Mouse (Mus musculus) midbrain, embryonic 15.5 days (tissue): ENCODE results near the gene Metap2. TPM values are rescaled to one million over a fixed set of nuclear protein-coding genes. Genes with fewer than 3 reads are reported as not detected.

Experiments
- ATAC-seq: fragments of 200-750 bp; cut with Nextera tagmentation; replicated peaks from 2 replicates; pipeline ENCODE4 v1.8.0; 2017; ENCODE audit warnings: moderate TSS enrichment
- H3K27ac ChIP-seq: fragments of 300-500 bp; sonication (generic); 2 replicates; pipeline ENCODE4 v1.5.1; 2015; ENCODE audit warnings: mild to moderate bottlenecking, inconsistent platforms
- H3K27me3 ChIP-seq: fragments of 300-500 bp; sonication (generic); replicated peaks from 2 replicates; pipeline ENCODE4 v1.6.1; 2015; ENCODE audit warnings: inconsistent platforms
- H3K36me3 ChIP-seq: fragments of 300-500 bp; sonication (generic); replicated peaks from 2 replicates; pipeline ENCODE4 v1.6.1; 2015; ENCODE audit warnings: inconsistent platforms
- H3K4me1 ChIP-seq: fragments of 300-500 bp; sonication (generic); 2 replicates; pipeline ENCODE4 v1.6.1; 2015; ENCODE audit warnings: inconsistent platforms
- H3K4me2 ChIP-seq: fragments of 300-500 bp; sonication (generic); 2 replicates; pipeline ENCODE4 v1.6.1; 2015; ENCODE audit warnings: inconsistent platforms, mild to moderate bottlenecking, moderate library complexity
- H3K4me3 ChIP-seq: fragments of 300-500 bp; sonication (generic); 2 replicates; pipeline ENCODE4 v1.5.1; 2015; ENCODE audit warnings: mild to moderate bottlenecking, inconsistent platforms
- H3K9ac ChIP-seq: fragments of 300-500 bp; sonication (generic); 2 replicates; pipeline ENCODE4 v1.6.1; 2015; ENCODE audit warnings: mild to moderate bottlenecking, inconsistent platforms
- H3K9me3 ChIP-seq: fragments of 300-500 bp; sonication (generic); 2 replicates; pipeline ENCODE4 v1.6.1; 2016; ENCODE audit warnings: inconsistent platforms
- WGBS: fragments of 180-500 bp; shearing (Covaris S2); methylation state at CpG from one replicate; pipeline ENCODE4 v1.1.7; 2015; ENCODE audit warnings: mixed read lengths; 5-methylcytosine and 5-hydroxymethylcytosine counted together
- polyA plus RNA-seq: library from polyadenylated mRNA; unstranded; fragments of >200 nt; fragmentation: Nextera tagmentation; extraction: Ambion mirVana; gene quantifications from 2 replicates; pipeline ENCODE4 v1.2.1, GENCODE M21; 2015

Metap2 gene
- polyA plus RNA-seq, result 140 and 157 TPM in 2 replicates

DNA sequence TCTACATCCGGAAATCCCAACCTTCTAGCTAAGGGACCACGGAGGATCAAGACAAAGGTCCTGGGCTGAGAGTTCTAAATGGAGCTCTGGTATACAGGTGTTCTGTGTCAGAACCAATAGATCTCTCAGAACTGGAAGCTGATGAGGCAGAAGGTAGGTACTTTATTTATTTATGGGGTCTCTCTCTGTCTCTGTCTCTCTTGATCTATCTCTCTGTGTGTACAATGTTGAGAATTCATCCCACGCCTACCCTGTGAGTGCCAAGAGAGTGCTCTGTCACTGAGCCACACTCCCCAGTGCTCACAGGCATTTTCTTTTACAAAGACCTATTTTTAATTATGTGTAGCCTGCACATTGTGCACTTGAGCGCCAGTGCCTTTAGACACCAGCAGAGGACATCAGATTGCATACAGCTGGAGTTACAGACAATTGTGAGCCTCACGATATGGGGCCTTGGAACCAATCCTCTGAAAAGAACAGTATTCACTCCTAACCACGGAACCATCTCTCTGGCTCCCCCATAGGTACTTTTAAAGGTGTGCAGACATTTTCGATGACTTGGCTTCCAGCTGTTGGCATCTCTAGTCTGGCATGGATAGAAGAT lies at the start of gene Metap2:
TSS of gene Metap2 (minus strand) at position 51 of the 604 bp plus-strand sequence.
- Histone ChIP-seq H3K9ac (no peak within 1 kb of the TSS), H3K36me3 (no peaks in the 10 kb centered on the region), H3K4me2 (no peak within 1 kb of the TSS), H3K9me3 (no peaks in the 10 kb centered on the region), H3K4me1 (no peaks in the 10 kb centered on the region), H3K27me3 (no peaks in the 10 kb centered on the region), H3K4me3 (no peak within 1 kb of the TSS), H3K27ac (no peak within 1 kb of the TSS)
- WGBS, result 69% methylated on average over 7 of the region's 7 CpGs
- ATAC-seq, result no peak

DNA sequence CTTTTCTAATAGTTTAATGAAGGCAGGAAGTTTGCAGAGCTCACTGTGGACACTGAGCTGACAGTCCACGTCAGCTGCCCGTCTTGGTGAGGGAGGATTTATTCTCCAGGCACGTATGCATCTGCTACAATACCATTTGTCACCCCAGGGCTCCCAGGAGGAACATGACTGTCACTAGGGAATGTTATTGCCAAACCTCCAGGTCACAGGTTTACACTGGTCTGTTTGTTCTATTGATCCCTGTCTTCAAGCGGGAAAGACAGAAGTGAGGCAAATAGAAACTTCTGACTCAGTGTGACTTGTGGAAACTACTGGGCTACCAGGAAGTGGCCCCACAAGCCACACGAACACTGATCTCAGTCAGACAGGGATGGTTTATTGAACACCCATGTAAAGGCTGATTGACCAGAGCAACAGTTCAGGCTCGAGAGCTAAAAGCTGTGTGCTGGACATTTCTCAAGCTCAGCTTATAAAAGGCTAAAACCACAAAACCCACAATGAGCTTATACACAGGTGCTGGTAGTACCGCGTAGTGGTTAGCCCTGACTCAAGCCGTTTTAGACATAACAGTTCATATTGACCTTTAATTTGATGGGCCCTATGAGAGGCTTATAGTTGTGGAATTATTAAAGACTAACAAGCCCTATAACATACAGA lies 49.1 kb upstream of the Metap2 start:
- Histone ChIP-seq H3K4me1 (no peaks in the 10 kb centered on the region), H3K4me3 (no peak overlapping the region), H3K27ac (no peak overlapping the region), H3K4me2 (no peak overlapping the region), H3K27me3 (no peaks in the 10 kb centered on the region), H3K9ac (no peak overlapping the region), H3K9me3 (no peaks in the 10 kb centered on the region), H3K36me3 (no peaks in the 10 kb centered on the region)
- no peak for ATAC-seq
- 73% methylated on average over 9 of the region's 9 CpGs for WGBS

DNA sequence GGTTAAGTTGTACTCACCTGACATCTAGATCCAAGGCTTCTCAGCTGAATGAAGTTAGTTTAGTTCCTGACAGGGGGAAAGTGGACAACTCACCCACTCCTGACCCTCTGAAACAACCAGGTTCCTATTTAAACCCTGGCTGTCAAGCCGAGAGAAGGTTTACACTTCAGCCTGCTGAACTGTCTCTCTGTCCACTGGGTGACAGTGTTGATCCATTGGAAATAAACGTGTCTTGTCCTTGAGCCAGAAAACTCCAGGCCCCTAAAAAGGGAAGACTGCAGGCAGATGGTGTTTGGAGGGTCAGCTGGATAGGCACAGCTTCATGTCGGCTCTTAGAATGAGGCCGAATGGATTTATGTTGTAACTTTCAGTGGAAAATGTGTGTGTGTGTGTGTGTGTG lies 48.5 kb upstream of the Metap2 start:
- Histone ChIP-seq H3K9ac (no peak overlapping the region), H3K4me2 (no peak overlapping the region), H3K4me1 (no peaks in the 10 kb centered on the region), H3K36me3 (no peaks in the 10 kb centered on the region), H3K27me3 (no peaks in the 10 kb centered on the region), H3K27ac (no peak overlapping the region), H3K4me3 (no peak overlapping the region), H3K9me3 (no peaks in the 10 kb centered on the region)
- WGBS, result 37% methylated on average over 4 of the region's 4 CpGs
- no peak for ATAC-seq

DNA sequence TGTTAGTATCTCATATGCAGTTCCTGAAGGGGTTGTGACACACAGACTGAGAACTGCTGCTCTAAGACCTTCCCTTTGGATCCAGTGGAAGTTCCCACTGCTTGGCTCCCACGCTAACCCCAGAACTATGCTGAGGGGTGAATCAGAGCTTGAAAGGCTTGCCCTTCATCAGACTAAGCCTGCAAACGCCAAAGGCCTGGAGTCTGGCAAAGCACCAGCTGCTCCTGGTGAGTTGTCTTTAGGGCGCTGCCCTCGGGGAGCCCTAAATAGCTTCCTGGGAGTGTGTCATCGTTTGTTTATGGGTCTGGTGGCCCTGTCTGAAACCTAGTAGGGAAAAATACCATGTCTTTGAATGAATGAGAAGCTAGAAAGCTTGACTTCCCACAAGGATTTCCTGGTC lies 47.3 kb upstream of the Metap2 start:
- Histone ChIP-seq H3K9ac (no peak overlapping the region), H3K4me1 (no peaks in the 10 kb centered on the region), H3K4me2 (no peak overlapping the region), H3K27me3 (no peaks in the 10 kb centered on the region), H3K4me3 (no peak overlapping the region), H3K27ac (no peak overlapping the region), H3K9me3 (no peaks in the 10 kb centered on the region), H3K36me3 (no peaks in the 10 kb centered on the region)
- WGBS, result 48% methylated on average over 5 of the region's 5 CpGs
- no peak for ATAC-seq

DNA sequence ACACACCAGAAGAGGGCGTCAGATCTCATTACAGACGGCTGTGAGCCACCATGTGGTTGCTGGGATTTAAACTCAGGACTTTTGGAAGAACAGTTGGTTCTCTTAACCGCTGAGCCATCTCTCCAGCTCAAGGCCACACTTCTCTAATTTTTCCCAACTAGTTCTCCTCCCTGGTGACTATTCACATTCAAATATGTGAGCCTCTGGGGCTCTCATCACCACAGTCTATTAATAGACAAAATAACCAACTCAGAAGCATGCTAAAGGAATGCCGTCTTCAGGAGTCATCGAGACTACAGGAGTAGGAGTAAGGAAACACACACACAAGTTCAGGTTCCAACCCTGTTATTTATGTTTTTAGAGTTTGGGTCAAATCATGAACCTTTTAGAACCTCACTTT lies 43.4 kb upstream of the Metap2 start:
- 79% methylated on average over 5 of the region's 5 CpGs for WGBS
- no peaks in the 10 kb centered on the region for H3K36me3 ChIP-seq
- no peak for ATAC-seq

DNA sequence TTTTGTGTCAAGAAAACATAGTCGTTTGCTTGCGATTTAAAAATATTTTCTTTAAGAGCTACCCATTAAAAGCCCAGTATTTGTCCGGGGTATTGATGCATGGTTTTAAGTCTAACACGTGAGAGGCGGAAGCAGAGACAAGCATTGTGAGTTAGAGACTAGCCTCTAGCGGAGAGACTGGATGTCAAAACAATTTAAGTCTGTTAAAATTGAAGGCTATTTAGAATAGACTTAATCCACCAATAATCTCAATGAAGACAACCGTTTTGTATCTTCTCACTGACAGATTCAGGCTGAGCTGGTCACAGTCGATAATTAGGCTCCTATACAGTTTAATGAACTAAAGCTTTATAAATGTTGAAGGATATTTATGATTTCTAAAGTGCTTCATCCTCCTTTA lies 42.8 kb upstream of the Metap2 start:
- WGBS, result 50% methylated on average over 8 of the region's 8 CpGs
- no peak for ATAC-seq
- no peaks in the 10 kb centered on the region for H3K36me3 ChIP-seq
- no peak overlapping the region for H3K4me2 ChIP-seq
- no peaks in the 10 kb centered on the region for H3K27me3 ChIP-seq
- H3K9ac ChIP-seq, result no peak overlapping the region
- no peaks in the 10 kb centered on the region for H3K4me1 ChIP-seq
- no peaks in the 10 kb centered on the region for H3K9me3 ChIP-seq
- H3K27ac ChIP-seq, result no peak overlapping the region
- no peak overlapping the region for H3K4me3 ChIP-seq

More for the DNA sequence above, 43.4 kb upstream of the Metap2 start:
- H3K27me3 ChIP-seq, result no peaks in the 10 kb centered on the region
- H3K4me2 ChIP-seq, result no peak overlapping the region
- H3K4me3 ChIP-seq, result no peak overlapping the region
- no peak overlapping the region for H3K27ac ChIP-seq
- no peak overlapping the region for H3K9ac ChIP-seq
- H3K9me3 ChIP-seq, result no peaks in the 10 kb centered on the region
- no peaks in the 10 kb centered on the region for H3K4me1 ChIP-seq

DNA sequence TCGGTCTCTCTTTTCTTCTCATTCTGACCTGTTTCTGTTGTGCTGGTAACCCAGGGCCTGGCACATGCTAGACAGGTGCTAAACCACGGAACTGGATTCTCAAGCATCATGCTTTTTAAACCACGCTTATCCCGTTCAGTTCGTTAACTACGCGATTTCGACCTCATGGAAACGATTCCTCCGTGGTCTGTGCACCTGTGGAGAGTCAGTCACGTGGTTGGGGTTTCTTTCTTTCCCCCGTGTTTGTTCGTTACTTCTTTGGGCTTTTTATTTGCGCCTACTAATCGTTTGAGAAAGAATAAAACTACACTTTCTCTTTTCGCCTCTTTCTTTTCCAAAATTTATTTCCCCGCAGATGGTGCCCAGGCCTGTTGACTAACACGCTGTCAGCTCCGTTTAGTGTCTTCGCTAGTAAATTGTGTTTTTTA lies 42.0 kb upstream of the Metap2 start:
- Histone ChIP-seq H3K27me3 (no peaks in the 10 kb centered on the region), H3K36me3 (no peaks in the 10 kb centered on the region), H3K9ac (no peak overlapping the region), H3K4me2 (no peak overlapping the region), H3K4me1 (peaks cover 2% of the 10 kb centered on the region; the same call in 1 of the 2 replicates), H3K9me3 (no peaks in the 10 kb centered on the region), H3K27ac (no peak overlapping the region), H3K4me3 (no peak overlapping the region)
- 81% methylated on average over 20 of the region's 20 CpGs for WGBS
- no peak for ATAC-seq

DNA sequence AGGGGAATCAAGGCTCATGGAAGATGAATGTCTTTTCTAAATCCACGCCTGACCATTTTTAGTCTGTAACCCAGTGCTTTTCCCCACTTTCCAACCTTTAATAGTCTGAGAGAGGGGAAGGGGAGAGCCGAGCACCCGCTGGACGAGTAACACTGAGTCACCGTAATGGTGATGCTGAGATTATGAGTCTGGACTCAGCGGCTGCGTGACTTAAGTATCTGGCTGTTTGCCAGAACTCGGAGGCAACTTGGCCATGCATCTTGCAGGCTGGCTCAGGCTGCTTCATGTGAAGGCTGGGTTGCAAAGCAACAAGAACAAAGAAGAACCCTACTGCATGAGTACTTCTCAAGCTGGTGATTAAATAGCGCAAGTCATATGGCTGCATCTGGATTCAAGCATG lies 37.1 kb upstream of the Metap2 start:
- no peak overlapping the region for H3K4me2 ChIP-seq
- H3K27ac ChIP-seq, result no peak overlapping the region
- WGBS, result 49% methylated on average over 9 of the region's 9 CpGs

DNA sequence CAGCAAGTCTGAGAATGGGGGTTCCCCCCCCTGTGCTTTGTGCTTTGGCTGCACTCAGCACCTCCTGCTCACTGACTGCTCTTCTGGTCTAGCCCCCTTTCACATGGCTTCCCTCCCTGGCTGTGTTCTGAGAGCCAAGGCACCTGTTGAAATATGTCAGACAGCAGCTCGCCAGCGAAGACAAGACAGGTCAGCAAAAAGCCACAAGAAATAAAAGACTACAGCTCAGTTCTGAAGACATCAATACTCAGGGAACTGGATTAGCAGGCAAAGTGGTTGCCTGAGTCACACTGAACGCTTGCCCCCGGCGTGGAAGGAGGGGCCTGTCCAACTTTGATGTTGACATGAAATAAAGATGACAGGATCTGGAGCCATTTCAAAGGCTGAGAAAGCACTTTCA lies 36.0 kb upstream of the Metap2 start:
- WGBS, result 42% methylated on average over 5 of the region's 5 CpGs

More for the DNA sequence above, 37.1 kb upstream of the Metap2 start:
- no peak overlapping the region for H3K4me3 ChIP-seq
- ATAC-seq, result no peak
- H3K9me3 ChIP-seq, result no peaks in the 10 kb centered on the region
- H3K4me1 ChIP-seq, result peaks cover 2% of the 10 kb centered on the region; the same call in 1 of the 2 replicates
- H3K36me3 ChIP-seq, result no peaks in the 10 kb centered on the region
- no peak overlapping the region for H3K9ac ChIP-seq
- H3K27me3 ChIP-seq, result no peaks in the 10 kb centered on the region

DNA sequence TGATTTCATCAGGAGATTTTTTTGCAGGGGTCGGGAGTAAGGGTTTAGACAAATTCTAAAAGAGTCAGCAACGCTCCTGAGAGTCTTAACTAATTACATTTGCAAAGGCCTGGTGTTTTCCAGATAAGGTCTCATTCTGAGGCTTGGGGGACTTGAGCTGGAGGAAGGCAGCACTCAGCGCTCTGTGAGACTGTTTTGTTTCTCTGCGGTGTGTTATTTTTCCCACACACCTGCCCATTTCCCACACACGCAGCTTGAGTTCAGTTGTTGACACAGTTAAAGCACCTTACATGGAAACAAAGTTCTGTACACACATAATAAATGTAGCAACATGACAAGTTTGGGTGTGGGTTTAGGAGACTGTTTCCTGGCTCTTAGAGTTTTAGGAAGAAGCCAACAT lies 35.1 kb upstream of the Metap2 start:
- H3K27ac ChIP-seq, result no peak overlapping the region
- H3K27me3 ChIP-seq, result no peaks in the 10 kb centered on the region
- no peaks in the 10 kb centered on the region for H3K9me3 ChIP-seq
- no peaks in the 10 kb centered on the region for H3K36me3 ChIP-seq
- no peak overlapping the region for H3K4me2 ChIP-seq
- ATAC-seq, result no peak
- no peak overlapping the region for H3K4me3 ChIP-seq
- 74% methylated on average over 5 of the region's 5 CpGs for WGBS
- H3K4me1 ChIP-seq, result peaks cover 2% of the 10 kb centered on the region; the same call in 1 of the 2 replicates
- no peak overlapping the region for H3K9ac ChIP-seq

More for the DNA sequence above, 36.0 kb upstream of the Metap2 start:
- Histone ChIP-seq H3K36me3 (no peaks in the 10 kb centered on the region), H3K9me3 (no peaks in the 10 kb centered on the region), H3K4me1 (peaks cover 2% of the 10 kb centered on the region; the same call in 1 of the 2 replicates), H3K27me3 (no peaks in the 10 kb centered on the region), H3K4me3 (no peak overlapping the region), H3K27ac (no peak overlapping the region), H3K4me2 (no peak overlapping the region), H3K9ac (no peak overlapping the region)
- ATAC-seq, result no peak

DNA sequence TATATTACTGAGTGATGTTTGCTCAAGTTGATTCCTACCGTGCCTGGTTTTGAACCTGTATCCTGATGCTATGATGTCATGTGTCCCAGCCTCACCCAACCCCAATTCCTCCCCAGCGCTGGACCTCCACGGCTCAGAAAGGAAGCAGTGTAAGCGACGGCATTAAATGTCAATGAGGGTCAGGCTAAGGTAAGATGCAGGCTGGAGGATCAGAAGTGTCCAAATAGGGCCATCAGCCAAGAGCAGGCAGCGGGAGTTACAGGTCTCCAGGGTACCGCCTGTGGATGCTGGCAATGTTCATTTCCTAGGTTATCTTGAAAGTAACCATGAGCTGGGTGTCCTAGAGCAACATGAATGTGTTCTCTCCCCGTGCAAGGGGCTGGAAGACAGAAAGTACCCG lies 34.5 kb upstream of the Metap2 start:
- ATAC-seq, result no peak
- 84% methylated on average over 9 of the region's 9 CpGs for WGBS
- Histone ChIP-seq H3K27me3 (no peaks in the 10 kb centered on the region), H3K27ac (no peak overlapping the region), H3K9me3 (no peaks in the 10 kb centered on the region), H3K4me1 (peaks cover 2% of the 10 kb centered on the region; the same call in 1 of the 2 replicates), H3K4me2 (no peak overlapping the region), H3K9ac (no peak overlapping the region), H3K4me3 (no peak overlapping the region), H3K36me3 (no peaks in the 10 kb centered on the region)

DNA sequence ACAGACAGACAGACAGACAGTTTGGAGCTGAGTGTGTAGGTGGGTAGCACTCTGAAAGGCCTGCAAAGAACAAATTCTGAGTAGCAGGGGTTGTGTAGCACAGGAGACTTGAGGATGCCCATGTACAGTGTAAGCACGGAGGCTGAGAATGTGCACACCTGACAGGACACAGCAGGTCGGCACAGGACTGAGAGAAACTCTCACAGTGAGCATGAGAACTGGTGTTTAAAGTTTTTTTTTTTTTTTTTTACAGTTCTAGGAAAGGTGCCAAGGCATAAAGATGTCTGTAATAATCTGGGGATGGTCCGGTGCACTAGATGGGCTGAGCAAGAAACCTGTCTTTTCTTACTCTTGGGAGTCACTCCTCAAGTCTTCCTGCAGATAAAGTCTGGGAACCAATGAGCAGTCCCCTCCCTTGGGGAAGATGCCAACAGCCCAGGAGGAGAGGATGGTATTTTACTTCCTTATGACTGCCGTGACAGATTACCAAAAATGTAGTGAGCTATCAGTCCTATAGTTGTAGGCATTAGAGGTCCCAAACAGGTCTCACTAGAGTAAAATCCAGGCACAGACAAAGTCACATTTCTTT lies 33.4 kb upstream of the Metap2 start:
- WGBS, result 84% methylated on average over 4 of the region's 4 CpGs
- H3K27ac ChIP-seq, result no peak overlapping the region
- H3K4me3 ChIP-seq, result no peak overlapping the region
- H3K4me2 ChIP-seq, result no peak overlapping the region
- H3K4me1 ChIP-seq, result peaks cover 2% of the 10 kb centered on the region; the same call in 1 of the 2 replicates
- no peaks in the 10 kb centered on the region for H3K9me3 ChIP-seq
- no peak overlapping the region for H3K9ac ChIP-seq
- ATAC-seq, result no peak
- H3K36me3 ChIP-seq, result no peaks in the 10 kb centered on the region
- H3K27me3 ChIP-seq, result no peaks in the 10 kb centered on the region
